Mouse (Mus musculus): ENCODE results near the gene Svs1.

The Svs1 gene

DNA sequence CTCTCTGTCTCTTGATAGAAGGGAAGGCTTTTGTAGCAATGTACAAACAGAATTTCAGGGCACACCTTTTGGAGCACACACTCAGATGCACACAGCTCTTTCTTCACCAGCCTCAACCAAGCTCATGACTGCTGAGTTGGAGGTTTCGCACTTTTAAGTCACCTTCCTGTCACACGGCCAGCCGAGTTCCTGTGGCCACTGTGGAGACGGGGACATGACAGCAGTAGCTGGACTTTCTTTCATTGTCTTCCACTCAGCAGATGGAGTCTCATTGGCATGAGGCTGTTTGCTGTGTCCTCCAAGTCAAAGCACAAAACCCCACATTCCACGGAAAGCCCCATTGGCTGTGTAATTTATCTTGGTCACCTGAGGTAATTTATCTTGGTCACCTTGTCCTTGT is 24.5 kb downstream of the Svs1 start:
- no peak for DNase-seq (ENCODE audit: low spot score)

DNA sequence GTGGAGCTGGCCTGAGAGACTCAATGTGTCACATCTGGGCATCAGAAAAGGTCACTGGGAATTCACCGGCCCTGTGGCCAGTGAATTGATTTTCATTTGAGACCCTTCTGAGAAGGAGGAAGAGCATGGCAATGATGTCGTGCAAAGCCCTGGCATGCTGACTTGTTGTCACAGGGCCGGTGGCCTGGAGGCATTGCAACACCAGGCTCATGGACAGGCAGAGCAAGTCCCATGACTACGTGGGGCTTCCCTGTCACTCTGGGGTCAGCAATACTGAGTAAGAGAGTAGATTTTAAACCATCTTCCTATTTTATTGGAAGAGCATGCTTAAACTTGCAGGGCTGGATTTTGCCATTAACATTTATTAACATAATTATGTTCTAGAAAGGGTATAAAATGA is 26.4 kb downstream of the Svs1 start:
- DNase-seq (ENCODE audit: low spot score), result no peak

DNA sequence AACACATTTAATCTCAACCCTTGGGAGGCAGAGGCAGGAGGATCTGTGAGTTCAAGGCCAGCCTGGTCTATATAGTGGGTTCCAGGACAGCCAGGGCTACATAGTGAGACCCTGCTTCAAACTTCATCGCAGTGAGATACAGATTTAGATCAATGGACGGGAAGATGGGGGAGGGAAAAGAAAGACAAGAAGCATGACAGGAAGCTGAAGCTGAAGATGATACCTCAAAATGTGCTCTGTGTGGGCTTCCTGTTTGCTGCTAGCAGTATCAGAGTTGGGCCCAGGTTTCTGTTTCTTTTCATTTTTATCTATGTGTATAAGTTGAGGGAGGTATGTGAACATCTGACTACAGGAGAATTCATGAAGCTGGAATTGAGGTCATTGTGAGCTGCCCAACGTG is 26.8 kb downstream of the Svs1 start:
- no peak for DNase-seq (ENCODE audit: low spot score)

GRCm38 (mm10) chr6:49017150-49017549 is 30.5 kb downstream of the Svs1 start:
- DNase-seq (ENCODE audit: low spot score), result no peak

- no peak for DNase-seq (ENCODE audit: low spot score)
These were observed 32.7 kb downstream of the Svs1 start for GRCm38 (mm10) chr6:49019341-49019740.

DNA sequence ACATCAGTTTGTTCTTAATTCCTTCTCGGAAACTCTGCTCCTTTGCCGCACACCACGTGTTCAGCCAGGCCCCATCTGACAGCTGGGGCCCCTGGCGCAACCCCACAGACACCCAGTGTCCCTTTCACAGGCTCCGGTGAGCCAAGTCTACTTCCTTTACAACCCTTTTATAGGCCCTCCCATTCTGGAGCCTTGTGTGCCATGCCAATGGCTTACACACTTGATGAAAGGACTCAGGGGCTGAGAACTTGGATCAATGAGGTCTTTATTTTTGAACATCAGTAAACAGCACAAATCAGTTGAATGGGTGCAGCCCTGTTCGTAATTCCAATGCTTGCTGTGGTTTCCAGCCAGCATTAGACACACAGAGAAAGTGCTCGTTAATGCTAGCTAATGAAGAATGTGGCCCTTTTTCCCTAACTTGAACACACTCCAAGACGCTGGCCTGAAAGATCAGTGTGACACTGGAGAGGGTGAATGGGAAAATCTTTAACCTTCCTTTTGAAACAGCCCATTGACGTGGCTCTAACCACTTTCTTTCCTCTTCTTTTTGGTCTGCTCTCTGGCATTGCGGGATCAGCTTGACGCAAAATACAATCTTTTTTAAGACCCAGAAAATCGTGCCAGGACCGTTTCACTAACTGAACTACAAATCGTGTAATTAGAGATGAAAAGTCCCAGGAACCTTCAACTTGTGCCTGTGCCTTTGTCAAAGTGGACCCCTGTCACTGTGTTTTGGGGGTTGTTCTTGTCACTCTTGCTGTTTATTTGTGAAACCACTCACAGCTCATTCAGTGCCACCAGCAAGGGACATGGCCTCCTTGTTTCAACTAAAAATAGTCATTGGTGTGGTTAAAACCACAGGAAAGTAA is 34.7 kb downstream of the Svs1 start:
- peak; percentile 65 for DNase-seq (ENCODE audit: low spot score)

GRCm38 (mm10) chr6:49022384-49022783 is 35.7 kb downstream of the Svs1 start:
- no peak for DNase-seq (ENCODE audit: low spot score)

- no peak for DNase-seq (ENCODE audit: low spot score)
These were observed 36.7 kb downstream of the Svs1 start for GRCm38 (mm10) chr6:49023315-49023714.

- no peak for DNase-seq (ENCODE audit: low spot score)
These were observed 38.6 kb downstream of the Svs1 start for GRCm38 (mm10) chr6:49025290-49025689.

- no peak for DNase-seq (ENCODE audit: low spot score)
These were observed 39.8 kb downstream of the Svs1 start for GRCm38 (mm10) chr6:49026496-49026895.

DNA sequence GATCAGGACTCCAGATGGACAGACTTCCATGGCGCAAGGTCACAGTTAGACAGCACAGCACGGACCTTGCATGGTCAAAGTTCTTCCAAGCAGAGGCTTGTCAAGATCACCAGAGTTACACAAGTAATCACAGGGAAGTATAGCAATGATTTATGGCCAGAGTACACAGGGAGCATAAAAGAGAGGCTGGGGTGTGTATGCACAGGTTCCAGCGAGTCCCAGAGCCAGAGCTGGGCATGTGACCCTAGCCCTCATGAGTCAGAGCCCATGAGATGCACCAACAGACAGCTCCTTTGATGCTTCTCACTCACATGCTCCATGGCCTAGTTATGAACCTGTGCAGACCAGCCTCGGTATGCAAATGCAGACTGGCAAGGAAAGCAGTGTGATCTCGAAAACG is 41.4 kb downstream of the Svs1 start:
- no peak for DNase-seq (ENCODE audit: low spot score)

DNA sequence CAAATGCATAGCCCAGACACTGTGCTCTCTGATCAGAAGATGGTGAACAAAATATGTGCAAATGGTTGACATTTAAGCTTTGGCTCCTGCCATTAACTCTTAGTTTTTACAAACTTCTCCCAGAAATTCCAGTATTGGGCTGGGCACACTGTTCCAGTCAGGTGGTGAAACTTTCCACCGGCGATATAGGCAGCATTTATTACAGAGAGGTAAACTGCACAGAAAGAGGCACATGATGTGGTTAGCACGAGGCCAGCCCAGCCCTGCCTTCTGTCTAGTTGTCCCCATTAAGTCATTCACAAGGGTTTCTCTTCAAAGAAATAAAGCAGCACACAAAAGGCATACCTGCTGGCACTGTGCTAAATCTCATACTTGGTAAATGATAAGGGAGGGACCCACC is 42.0 kb downstream of the Svs1 start:
- DNase-seq (ENCODE audit: low spot score), result no peak

DNA sequence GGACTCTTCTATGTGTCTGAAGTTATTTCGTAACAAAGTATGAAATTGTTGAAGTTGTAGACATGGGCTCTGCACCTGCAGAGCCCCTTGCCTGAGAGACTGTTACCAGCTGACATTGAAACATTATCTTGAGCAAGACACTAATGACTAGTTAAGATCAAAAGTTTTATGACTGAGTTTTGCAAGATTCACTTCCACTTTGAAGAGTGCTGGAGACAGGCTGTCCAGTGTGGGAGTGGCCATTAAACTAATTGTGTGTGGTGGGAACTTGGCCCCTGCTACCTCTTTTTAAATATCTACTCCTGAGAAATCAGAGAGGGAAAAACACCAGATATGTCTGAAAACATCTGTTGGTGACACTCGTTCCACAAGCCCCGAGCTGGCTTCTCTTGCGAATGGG is 44.6 kb downstream of the Svs1 start:
- no peak for DNase-seq (ENCODE audit: low spot score)

- no peak for DNase-seq (ENCODE audit: low spot score)
These were observed 46.1 kb downstream of the Svs1 start for GRCm38 (mm10) chr6:49032783-49033182.

DNA sequence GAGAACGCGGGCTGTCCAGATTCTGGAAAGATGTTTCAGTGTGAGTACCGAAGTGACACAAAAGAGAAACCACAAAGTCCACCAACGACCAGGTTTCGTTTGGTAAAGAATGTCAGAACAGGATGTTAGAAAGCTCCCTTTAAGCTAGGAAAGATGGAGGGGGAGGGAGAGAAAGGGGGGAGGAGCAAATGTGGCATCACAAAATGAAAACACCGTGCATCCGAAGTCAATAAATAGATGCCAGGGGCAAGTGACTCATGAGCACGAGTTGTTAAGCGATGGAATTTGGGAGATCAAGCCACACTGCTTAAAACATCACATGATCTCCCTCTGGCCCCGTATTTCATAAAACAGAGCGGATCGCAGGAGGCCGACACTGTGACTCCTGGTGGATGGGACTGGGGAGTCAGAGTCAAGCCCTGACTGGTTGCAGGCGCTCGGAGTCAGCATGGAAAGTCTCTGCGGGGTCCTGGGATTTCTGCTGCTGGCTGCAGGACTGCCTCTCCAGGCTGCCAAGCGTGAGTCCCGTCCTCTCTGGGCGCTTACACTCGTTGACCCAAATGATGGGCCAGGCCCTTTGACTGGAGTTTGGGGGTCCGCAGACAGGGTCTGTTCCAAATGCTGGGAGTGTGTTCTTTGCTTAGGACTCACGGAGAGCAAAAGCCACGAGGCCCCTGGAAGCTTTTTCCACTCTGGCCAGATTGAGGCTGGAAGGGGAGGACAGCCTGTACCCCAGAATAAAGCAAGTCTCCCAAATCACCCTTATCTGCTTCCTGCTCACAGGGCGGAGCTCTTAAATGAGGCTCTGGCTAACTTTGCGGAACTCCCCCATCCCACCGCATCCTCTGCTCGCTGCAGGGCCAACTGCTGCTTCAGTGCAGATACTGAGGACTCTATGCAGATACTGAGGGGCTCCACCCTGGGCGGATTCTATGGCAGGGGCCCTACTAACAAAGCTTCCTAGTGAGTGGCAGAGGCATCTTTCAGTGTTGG is 49.9 kb downstream of the Svs1 start, which contains the start of gene Gpnmb:
Gpnmb (plus strand) TSS at position 272 of the 993 bp plus-strand sequence.
- no peak for DNase-seq (ENCODE audit: low spot score)

GRCm38 (mm10) chr6:49037268-49037662 is 50.6 kb downstream of the Svs1 start:
- DNase-seq (ENCODE audit: low spot score), result no peak

DNA sequence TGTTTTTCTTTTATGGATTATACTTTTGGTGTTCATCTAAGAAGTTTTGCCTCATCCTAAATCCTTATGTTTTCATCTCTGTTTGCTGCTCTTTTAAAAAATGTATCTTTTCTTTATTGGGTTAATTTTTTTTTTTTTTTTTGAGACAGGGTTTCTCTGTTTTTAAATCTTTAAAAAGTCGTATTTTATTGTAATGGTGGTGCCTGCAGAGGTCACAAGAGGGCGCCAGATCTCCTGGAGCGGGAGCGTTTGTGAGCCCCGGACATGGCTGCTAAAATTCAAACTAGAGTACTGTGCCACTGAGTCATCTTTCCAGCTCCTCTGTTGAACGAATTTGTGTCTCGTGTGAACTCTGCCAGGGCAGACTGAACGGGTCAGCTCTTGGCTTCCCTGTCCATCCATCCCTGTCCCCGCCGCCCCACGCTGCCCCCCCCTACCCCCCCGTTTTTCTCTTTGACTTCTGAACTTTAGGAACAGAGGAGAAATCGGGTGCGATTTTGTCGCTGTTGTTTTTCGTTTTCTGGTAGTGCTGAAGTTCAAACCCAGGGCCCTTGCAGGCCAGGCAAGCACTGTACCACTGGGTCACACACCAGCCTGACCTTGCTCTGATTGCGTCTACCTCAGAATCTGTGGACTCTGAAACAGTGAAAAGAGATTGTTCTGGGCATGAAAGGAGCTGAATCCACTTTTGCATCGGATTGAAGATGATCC is 53.0 kb downstream of the Svs1 start:
- peak; percentile 74 for DNase-seq (ENCODE audit: low spot score)

All from layer of hippocampus, adult 11-12 months (tissue).